Mouse (Mus musculus) G1E (cell line): Measurements from ENCODE around the gene Setd5.

Experiments used
- CTCF ChIP-seq: IDR thresholded peaks from 2 replicates; pipeline ENCODE4 v1.5.1; 2012; ENCODE audit warnings: low read depth, low read length, inconsistent platforms, mixed read lengths
- GATA1 ChIP-seq: IDR thresholded peaks from 2 replicates; pipeline ENCODE4 v1.6.1; 2012; ENCODE audit warnings: borderline replicate concordance, low read length, inconsistent platforms, mixed read lengths
- GATA2 ChIP-seq: IDR thresholded peaks from 2 replicates; pipeline ENCODE4 v1.6.1; 2012; ENCODE audit warnings: low read depth, low read length, inconsistent platforms, borderline replicate concordance
- TAL1 ChIP-seq: conservative IDR thresholded peaks from 2 replicates; pipeline ENCODE4 v1.6.1; 2012; ENCODE audit warnings: low read depth, low read length, inconsistent platforms, mixed read lengths

GRCm38 (mm10) chr6:113047016-113047746, 30.0 kb upstream of the Setd5 start:
- no peak for TF ChIP-seq CTCF
- no peak for TF ChIP-seq TAL1
- TF ChIP-seq GATA1 = no peak
- TF ChIP-seq GATA2 = no peak
